Mouse (Mus musculus): ENCODE results near the gene Cdc42ep5. TPM values are rescaled to one million over a fixed set of nuclear protein-coding genes. Genes with fewer than 3 reads are reported as not detected.
A peak's percentile ranks its signal among the peaks of the same experiment; 100 is the strongest.

The Cdc42ep5 gene
- polyA plus RNA-seq, 1 experiment = 9.7 TPM

DNA sequence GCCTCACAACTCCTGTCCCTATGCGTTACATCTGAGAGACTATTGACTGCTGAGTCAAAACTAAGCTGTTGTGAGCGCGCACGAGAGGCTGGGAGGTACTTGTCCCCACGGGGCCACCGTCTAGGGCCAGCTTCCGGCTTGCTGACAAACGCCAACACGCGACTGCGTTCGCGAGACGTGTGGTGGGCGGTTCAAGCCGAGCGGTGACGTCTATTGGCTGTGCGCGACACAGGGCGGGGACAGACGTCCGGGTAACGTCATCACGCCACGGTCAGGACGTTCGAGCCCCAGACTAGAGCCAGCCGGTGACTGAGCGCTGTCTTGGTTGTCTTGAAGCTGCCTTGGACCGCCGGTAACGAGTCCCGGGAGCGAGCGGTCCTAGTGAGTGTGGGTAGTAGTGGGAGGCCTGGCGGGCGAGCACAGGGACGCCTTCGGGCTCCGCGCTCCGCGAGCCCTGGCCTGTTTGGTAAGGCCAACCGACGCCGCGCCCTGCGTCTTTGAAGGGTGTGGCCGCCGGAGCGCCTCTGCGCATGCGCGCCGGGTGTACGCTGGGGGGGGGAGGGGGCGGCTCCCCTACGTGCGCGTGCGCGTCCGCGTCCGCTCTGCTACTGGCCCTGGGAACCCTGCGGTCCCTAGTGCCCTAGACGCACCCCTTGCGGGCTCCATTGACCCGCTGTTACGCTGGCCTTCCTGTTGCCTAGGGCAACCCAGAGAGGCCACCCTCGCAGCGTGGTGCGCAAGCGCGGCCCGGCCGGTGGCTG, 27.7 kb downstream of the Cdc42ep5 start, which contains the start of gene Leng8:
Gene Leng8 (plus strand): TSS at position 269 of the 761 bp plus-strand sequence.
- peak; percentile 99 for DNase-seq
- no peaks in the 10 kb centered on the region for H3K27me3 ChIP-seq (ENCODE audit: control insufficient read depth, insufficient read depth, low read length)
- H3K4me1 ChIP-seq (replicated peaks; ENCODE audit: control insufficient read depth, insufficient read depth, low read length) = peaks cover 8% of the 10 kb centered on the region
- peak; percentile 94 for TF ChIP-seq POLR2A (IDR thresholded peaks at IDR 0.05; ENCODE audit: control insufficient read depth, extremely low read depth, insufficient read depth, low read length, poor library complexity)
- peak; percentile 19; the same call in 1 of the 2 replicates for TF ChIP-seq CTCF (IDR thresholded peaks at IDR 0.05; ENCODE audit: borderline replicate concordance, control insufficient read depth, extremely low read depth, insufficient read depth, low read length, poor library complexity)
- H3K36me3 ChIP-seq (ENCODE audit: control insufficient read depth, insufficient read depth, low read length) = peaks cover 26% of the 10 kb centered on the region
- H3K27ac ChIP-seq (ENCODE audit: control insufficient read depth, insufficient read depth, low read length) = peak within 1 kb of the TSS; percentile 64
- H3K4me3 ChIP-seq (ENCODE audit: control insufficient read depth, insufficient read depth, low read length) = peak within 1 kb of the TSS; percentile 74
- WGBS = under 1% methylated on average over 76 of the region's 78 CpGs

DNA sequence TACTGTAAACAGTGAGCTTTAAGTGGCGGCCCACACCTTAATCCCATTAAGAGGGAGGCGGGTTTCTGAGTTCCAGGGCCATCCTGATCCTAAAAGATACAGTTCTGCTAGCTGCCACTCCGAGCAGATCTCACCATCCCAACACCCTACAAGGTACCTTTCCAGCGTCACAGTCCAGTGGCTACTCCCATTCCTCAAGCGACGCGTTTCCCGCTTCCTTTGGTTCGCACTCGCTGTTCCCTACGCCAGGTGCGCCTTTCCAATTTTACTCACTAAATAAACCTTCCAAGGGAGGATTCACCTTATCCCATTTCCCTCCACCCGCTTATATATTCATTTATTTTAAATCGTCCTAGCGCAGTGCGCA, 28.3 kb downstream of the Cdc42ep5 start:
- TF ChIP-seq POLR2A (IDR thresholded peaks at IDR 0.05; ENCODE audit: control insufficient read depth, extremely low read depth, insufficient read depth, low read length, poor library complexity) = no peak
- no peak for TF ChIP-seq CTCF (IDR thresholded peaks at IDR 0.05; ENCODE audit: borderline replicate concordance, control insufficient read depth, extremely low read depth, insufficient read depth, low read length, poor library complexity)
- Histone ChIP-seq H3K4me1 (replicated peaks; ENCODE audit: control insufficient read depth, insufficient read depth, low read length) (peaks cover 8% of the 10 kb centered on the region), H3K27ac (ENCODE audit: control insufficient read depth, insufficient read depth, low read length) (no peak overlapping the region), H3K36me3 (ENCODE audit: control insufficient read depth, insufficient read depth, low read length) (peaks cover 20% of the 10 kb centered on the region), H3K4me3 (ENCODE audit: control insufficient read depth, insufficient read depth, low read length) (peak overlapping the region; percentile 41), H3K27me3 (ENCODE audit: control insufficient read depth, insufficient read depth, low read length) (no peaks in the 10 kb centered on the region)
- 2% methylated on average over 16 of the region's 16 CpGs for WGBS
- DNase-seq = no peak

DNA sequence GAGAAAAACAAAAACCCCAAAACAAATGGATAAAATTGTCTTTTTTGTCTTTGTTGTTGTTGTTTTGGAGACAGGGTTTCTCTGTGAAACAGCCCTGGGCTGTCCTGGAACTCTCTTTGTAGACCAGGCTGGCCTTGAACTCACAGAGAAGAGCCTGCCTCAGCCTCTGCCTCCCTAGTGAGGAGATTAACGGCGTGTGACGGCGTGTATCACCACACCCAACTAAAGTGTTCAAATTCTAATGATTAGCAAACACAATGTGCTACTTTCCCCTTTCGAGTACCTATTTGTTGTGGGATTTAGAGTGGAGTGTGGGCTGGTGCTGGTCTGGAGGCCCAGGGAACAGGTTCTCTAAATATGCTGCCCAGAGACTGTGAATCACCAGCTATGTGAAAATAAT, 29.7 kb downstream of the Cdc42ep5 start:
- Histone ChIP-seq H3K4me1 (replicated peaks; ENCODE audit: control insufficient read depth, insufficient read depth, low read length) (peaks cover 8% of the 10 kb centered on the region), H3K27me3 (ENCODE audit: control insufficient read depth, insufficient read depth, low read length) (no peaks in the 10 kb centered on the region), H3K27ac (ENCODE audit: control insufficient read depth, insufficient read depth, low read length) (no peak overlapping the region), H3K36me3 (ENCODE audit: control insufficient read depth, insufficient read depth, low read length) (peaks cover 7% of the 10 kb centered on the region), H3K4me3 (ENCODE audit: control insufficient read depth, insufficient read depth, low read length) (no peak overlapping the region)
- TF ChIP-seq POLR2A (IDR thresholded peaks at IDR 0.05; ENCODE audit: control insufficient read depth, extremely low read depth, insufficient read depth, low read length, poor library complexity) (no peak), CTCF (IDR thresholded peaks at IDR 0.05; ENCODE audit: borderline replicate concordance, control insufficient read depth, extremely low read depth, insufficient read depth, low read length, poor library complexity) (no peak)
- DNase-seq = no peak
- WGBS = 98% methylated on average over 5 of the region's 5 CpGs

DNA sequence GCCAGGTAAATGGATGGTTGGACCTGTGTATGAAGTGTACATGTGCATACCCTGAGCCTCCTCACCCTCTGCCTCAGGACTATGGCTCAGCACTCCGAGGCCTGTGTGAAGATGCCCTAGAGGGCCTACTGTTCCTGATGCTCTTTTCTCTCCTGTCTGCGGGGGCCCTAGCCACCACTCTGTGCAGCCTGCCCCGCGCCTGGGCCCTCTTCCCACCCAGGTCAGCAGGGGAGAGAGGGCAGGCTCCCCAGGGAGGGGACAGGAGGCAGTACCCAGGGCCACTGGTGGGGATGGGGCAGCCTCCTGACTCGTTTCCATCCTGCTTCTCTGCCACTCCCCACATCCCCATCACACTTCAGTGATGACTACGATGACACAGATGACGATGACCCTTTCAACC, 31.7 kb downstream of the Cdc42ep5 start:
- H3K4me1 ChIP-seq (replicated peaks; ENCODE audit: control insufficient read depth, insufficient read depth, low read length) = peaks cover 8% of the 10 kb centered on the region
- WGBS = 89% methylated on average over 6 of the region's 7 CpGs
- no peaks in the 10 kb centered on the region for H3K36me3 ChIP-seq (ENCODE audit: control insufficient read depth, insufficient read depth, low read length)
- H3K4me3 ChIP-seq (ENCODE audit: control insufficient read depth, insufficient read depth, low read length) = no peak overlapping the region
- H3K27me3 ChIP-seq (ENCODE audit: control insufficient read depth, insufficient read depth, low read length) = no peaks in the 10 kb centered on the region
- H3K27ac ChIP-seq (ENCODE audit: control insufficient read depth, insufficient read depth, low read length) = no peak overlapping the region
- TF ChIP-seq POLR2A (IDR thresholded peaks at IDR 0.05; ENCODE audit: control insufficient read depth, extremely low read depth, insufficient read depth, low read length, poor library complexity) = no peak
- TF ChIP-seq CTCF (IDR thresholded peaks at IDR 0.05; ENCODE audit: borderline replicate concordance, control insufficient read depth, extremely low read depth, insufficient read depth, low read length, poor library complexity) = no peak
- DNase-seq = no peak

DNA sequence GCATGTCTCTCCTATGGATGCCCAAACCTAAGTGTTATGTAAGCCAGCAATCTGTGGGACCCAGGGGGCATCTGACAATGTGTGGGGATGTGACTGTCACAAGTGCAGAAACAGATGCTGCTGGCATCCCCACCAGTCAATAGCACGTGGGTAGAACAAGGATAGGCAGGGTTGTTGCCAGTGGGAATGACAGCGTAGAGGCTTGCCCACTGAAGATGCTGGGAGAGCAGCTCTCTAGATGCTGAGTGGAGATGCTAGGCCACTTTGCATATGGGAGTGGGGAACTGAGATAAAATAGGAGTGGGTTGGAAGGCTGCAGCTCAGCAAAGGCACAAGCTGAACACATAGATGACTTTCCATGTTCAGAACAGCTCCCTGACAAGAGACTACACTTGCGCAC, 32.1 kb downstream of the Cdc42ep5 start:
- no peak for DNase-seq
- no peak overlapping the region for H3K27ac ChIP-seq (ENCODE audit: control insufficient read depth, insufficient read depth, low read length)
- no peak for TF ChIP-seq POLR2A (IDR thresholded peaks at IDR 0.05; ENCODE audit: control insufficient read depth, extremely low read depth, insufficient read depth, low read length, poor library complexity)
- no peak for TF ChIP-seq CTCF (IDR thresholded peaks at IDR 0.05; ENCODE audit: borderline replicate concordance, control insufficient read depth, extremely low read depth, insufficient read depth, low read length, poor library complexity)
- no peak overlapping the region for H3K4me3 ChIP-seq (ENCODE audit: control insufficient read depth, insufficient read depth, low read length)
- H3K36me3 ChIP-seq (ENCODE audit: control insufficient read depth, insufficient read depth, low read length) = no peaks in the 10 kb centered on the region
- no peaks in the 10 kb centered on the region for H3K27me3 ChIP-seq (ENCODE audit: control insufficient read depth, insufficient read depth, low read length)
- WGBS = 95% methylated on average over 3 of the region's 3 CpGs
- peaks cover 3% of the 10 kb centered on the region for H3K4me1 ChIP-seq (replicated peaks; ENCODE audit: control insufficient read depth, insufficient read depth, low read length)

DNA sequence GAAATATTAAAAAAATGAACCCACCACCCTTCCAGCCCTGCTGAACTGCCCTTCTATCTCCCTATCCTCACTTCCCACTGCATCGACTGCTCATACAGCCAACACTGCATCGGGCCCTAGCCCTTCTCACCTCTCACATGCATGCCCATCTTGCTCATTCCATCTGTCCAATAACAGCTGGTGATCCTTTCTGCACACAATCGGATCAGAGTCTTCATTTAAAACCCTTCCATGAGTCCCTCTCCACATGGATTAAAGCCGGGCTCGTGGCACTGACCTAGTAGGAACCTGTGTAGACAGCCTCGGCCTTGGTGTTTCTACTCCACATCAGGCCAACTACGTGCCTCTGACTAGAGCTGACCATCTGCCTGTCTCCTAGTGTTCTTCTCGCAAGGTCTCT, 32.7 kb downstream of the Cdc42ep5 start:
- H3K36me3 ChIP-seq (ENCODE audit: control insufficient read depth, insufficient read depth, low read length) = no peaks in the 10 kb centered on the region
- H3K4me3 ChIP-seq (ENCODE audit: control insufficient read depth, insufficient read depth, low read length) = no peak overlapping the region
- peaks cover 2% of the 10 kb centered on the region for H3K4me1 ChIP-seq (replicated peaks; ENCODE audit: control insufficient read depth, insufficient read depth, low read length)
- H3K27me3 ChIP-seq (ENCODE audit: control insufficient read depth, insufficient read depth, low read length) = no peaks in the 10 kb centered on the region
- WGBS = 96% methylated on average over 8 of the region's 8 CpGs
- DNase-seq = no peak
- H3K27ac ChIP-seq (ENCODE audit: control insufficient read depth, insufficient read depth, low read length) = no peak overlapping the region
- no peak for TF ChIP-seq CTCF (IDR thresholded peaks at IDR 0.05; ENCODE audit: borderline replicate concordance, control insufficient read depth, extremely low read depth, insufficient read depth, low read length, poor library complexity)
- TF ChIP-seq POLR2A (IDR thresholded peaks at IDR 0.05; ENCODE audit: control insufficient read depth, extremely low read depth, insufficient read depth, low read length, poor library complexity) = no peak
